Mouse (Mus musculus) liver, adult 2 months (tissue): ENCODE results near the gene Tex33. TPM values are rescaled to one million over a fixed set of nuclear protein-coding genes. Genes with fewer than 3 reads are reported as not detected.

ENCODE experiments used
- DNase-seq: peaks from one replicate; pipeline ENCODE4 v3.0.0-alpha.2; 2011; ENCODE audit warnings: low read depth, low spot score; ENCODE audit errors: extremely low read depth
- H3K27ac ChIP-seq: fragments of 200-500 bp; replicated peaks from 2 replicates; pipeline ENCODE4 v1.5.1; 2012; ENCODE audit warnings: low read depth, mild to moderate bottlenecking, control low read depth, inconsistent platforms, low read length; ENCODE audit not compliant: insufficient read depth
- H3K27me3 ChIP-seq: fragments of 200-500 bp; 2 replicates; pipeline ENCODE4 v1.6.1; 2012; ENCODE audit warnings: mild to moderate bottlenecking, moderate library complexity, low read length, inconsistent platforms; ENCODE audit not compliant: control insufficient read depth, insufficient read depth
- H3K36me3 ChIP-seq: fragments of 200-500 bp; 2 replicates; pipeline ENCODE4 v1.6.1; 2012; ENCODE audit warnings: low read length, inconsistent platforms; ENCODE audit not compliant: control insufficient read depth, insufficient read depth
- H3K4me1 ChIP-seq: fragments of 200-500 bp; 2 replicates; pipeline ENCODE4 v1.6.1; 2011; ENCODE audit warnings: low read length; ENCODE audit not compliant: control insufficient read depth, insufficient read depth
- H3K4me3 ChIP-seq: fragments of 200-500 bp; 2 replicates; pipeline ENCODE4 v1.5.1; 2011; ENCODE audit warnings: low read depth, mild to moderate bottlenecking, control low read depth, low read length, moderate library complexity; ENCODE audit not compliant: insufficient read depth
- H3K79me2 ChIP-seq: fragments of 200-500 bp; 2 replicates; pipeline ENCODE4 v1.6.1; 2012; ENCODE audit warnings: inconsistent platforms, mild to moderate bottlenecking, low read length, moderate library complexity; ENCODE audit not compliant: control insufficient read depth, insufficient read depth
- H3K9ac ChIP-seq: fragments of 200-500 bp; 2 replicates; pipeline ENCODE4 v1.6.1; 2012; ENCODE audit warnings: low read depth, mild to moderate bottlenecking, control low read depth, inconsistent platforms, low read length
- CTCF ChIP-seq: fragments of 200-500 bp; IDR thresholded peaks from 2 replicates; pipeline ENCODE4 v1.5.1; 2011; ENCODE audit warnings: low read depth, low read length, control low read depth
- POLR2A ChIP-seq: fragments of 200-500 bp; IDR thresholded peaks from 2 replicates; pipeline ENCODE4 v1.6.1; 2011; ENCODE audit warnings: low read length, control low read depth; ENCODE audit not compliant: insufficient read depth; ENCODE audit errors: extremely low read depth
- WGBS: fragments of 180-500 bp; shearing (Covaris S2); methylation state at CpG from one replicate; pipeline ENCODE4 v1.1.7; 2018; 5-methylcytosine and 5-hydroxymethylcytosine counted together
- polyA plus RNA-seq: library from polyadenylated mRNA; depleted of rRNA; stranded (reverse); fragments of >200 nt; gene quantifications from 2 replicates; pipeline ENCODE4 v1.2.3, GENCODE M21; 2012
- total RNA-seq: library from RNA; depleted of rRNA; stranded (reverse); fragments of >200 nt; gene quantifications from 2 replicates; pipeline ENCODE4 v1.2.3, GENCODE M21; 2014

Gene Tex33
- total and polyA plus RNA-seq, 2 experiments = not detected

- Histone ChIP-seq H3K27ac (no peak overlapping the region), H3K27me3 (no peaks in the 10 kb centered on the region), H3K9ac (no peak overlapping the region), H3K79me2 (no peaks in the 10 kb centered on the region), H3K36me3 (no peaks in the 10 kb centered on the region), H3K4me1 (peaks cover 14% of the 10 kb centered on the region), H3K4me3 (no peak overlapping the region)
- no peak for DNase-seq
- TF ChIP-seq CTCF = no peak
- TF ChIP-seq POLR2A = no peak
- WGBS = 94% methylated on average over 1 of the region's 1 CpGs
Observed at GRCm38 (mm10) chr15:78385564-78385963, 10.1 kb downstream of the Tex33 start.

GRCm38 (mm10) chr15:78384220-78385116 lies 11.2 kb downstream of the Tex33 start:
- peak; percentile 79 for DNase-seq
- no peaks in the 10 kb centered on the region for H3K27me3 ChIP-seq
- WGBS = 34% methylated on average over 7 of the region's 7 CpGs
- H3K4me1 ChIP-seq = peaks cover 14% of the 10 kb centered on the region
- H3K36me3 ChIP-seq = no peaks in the 10 kb centered on the region
- H3K27ac ChIP-seq = peak overlapping the region; percentile 56
- H3K9ac ChIP-seq = no peak overlapping the region
- H3K4me3 ChIP-seq = no peak overlapping the region
- H3K79me2 ChIP-seq = no peaks in the 10 kb centered on the region
- TF ChIP-seq CTCF (no peak), POLR2A (no peak)

- Histone ChIP-seq H3K79me2 (no peaks in the 10 kb centered on the region), H3K36me3 (no peaks in the 10 kb centered on the region), H3K4me3 (no peak overlapping the region), H3K4me1 (peaks cover 14% of the 10 kb centered on the region), H3K27ac (peak overlapping the region; percentile 56), H3K27me3 (no peaks in the 10 kb centered on the region), H3K9ac (no peak overlapping the region)
- TF ChIP-seq POLR2A = no peak
- no peak for TF ChIP-seq CTCF
- 63% methylated on average over 11 of the region's 11 CpGs for WGBS
- DNase-seq = peak; percentile 90
Observed at GRCm38 (mm10) chr15:78383450-78384219, 12.1 kb downstream of the Tex33 start.

GRCm38 (mm10) chr15:78382115-78382514 lies 13.6 kb downstream of the Tex33 start:
- DNase-seq = peak; percentile 47
- H3K9ac ChIP-seq = no peak overlapping the region
- no peaks in the 10 kb centered on the region for H3K79me2 ChIP-seq
- peaks cover 14% of the 10 kb centered on the region for H3K4me1 ChIP-seq
- 92% methylated on average over 4 of the region's 4 CpGs for WGBS
- no peaks in the 10 kb centered on the region for H3K36me3 ChIP-seq
- TF ChIP-seq POLR2A (no peak), CTCF (no peak)
- no peak overlapping the region for H3K4me3 ChIP-seq
- H3K27ac ChIP-seq = no peak overlapping the region
- H3K27me3 ChIP-seq = no peaks in the 10 kb centered on the region

GRCm38 (mm10) chr15:78380741-78381140 lies 15.0 kb downstream of the Tex33 start:
- TF ChIP-seq POLR2A (no peak), CTCF (no peak)
- 90% methylated on average over 4 of the region's 4 CpGs for WGBS

More at GRCm38 (mm10) chr15:78380741-78381140, 15.0 kb downstream of the Tex33 start:
- Histone ChIP-seq H3K4me1 (peaks cover 14% of the 10 kb centered on the region), H3K79me2 (no peaks in the 10 kb centered on the region), H3K36me3 (no peaks in the 10 kb centered on the region), H3K27me3 (no peaks in the 10 kb centered on the region), H3K9ac (no peak overlapping the region), H3K27ac (no peak overlapping the region), H3K4me3 (no peak overlapping the region)
- no peak for DNase-seq
